Mouse (Mus musculus) embryo, embryonic 11 days (tissue): Measurements from ENCODE around the gene Id2.

Source experiments
- DNase-seq: peaks from one replicate; pipeline ENCODE4 v3.0.0-alpha.2; 2015

The Id2 gene

GRCm38 (mm10) chr12:25097052-25097209 is at the start of gene Id2:
Gene Id2 (minus strand): TSS chr12:25097140.
- no peak for DNase-seq

GRCm38 (mm10) chr12:25145344-25145698 is 48.4 kb upstream of the Id2 start:
- no peak for DNase-seq

- DNase-seq, result no peak
These were observed 47.8 kb upstream of the Id2 start for GRCm38 (mm10) chr12:25144591-25145343.

GRCm38 (mm10) chr12:25143492-25143891 is 46.6 kb upstream of the Id2 start:
- no peak for DNase-seq

GRCm38 (mm10) chr12:25142251-25142650 is 45.3 kb upstream of the Id2 start:
- DNase-seq, result no peak

- DNase-seq, result no peak
These were observed 44.4 kb upstream of the Id2 start for GRCm38 (mm10) chr12:25141311-25141710.

GRCm38 (mm10) chr12:25140115-25140514 is 43.2 kb upstream of the Id2 start:
- DNase-seq, result no peak

- no peak for DNase-seq
These were observed 41.7 kb upstream of the Id2 start for GRCm38 (mm10) chr12:25138616-25139015.

GRCm38 (mm10) chr12:25132046-25132445 is 35.1 kb upstream of the Id2 start:
- no peak for DNase-seq

- no peak for DNase-seq
These were observed 30.7 kb upstream of the Id2 start for GRCm38 (mm10) chr12:25127629-25128028.

GRCm38 (mm10) chr12:25126228-25126627 is 29.3 kb upstream of the Id2 start:
- DNase-seq, result no peak

GRCm38 (mm10) chr12:25125239-25125776 is 28.4 kb upstream of the Id2 start:
- peak; percentile 60 for DNase-seq

GRCm38 (mm10) chr12:25124431-25125238 is 27.7 kb upstream of the Id2 start:
- DNase-seq, result peak; percentile 90

- no peak for DNase-seq
These were observed 23.8 kb upstream of the Id2 start for GRCm38 (mm10) chr12:25120753-25121152.

GRCm38 (mm10) chr12:25119278-25119677 is 22.3 kb upstream of the Id2 start:
- DNase-seq, result peak; percentile 41

- DNase-seq, result no peak
These were observed 21.0 kb upstream of the Id2 start for GRCm38 (mm10) chr12:25117856-25118511.

GRCm38 (mm10) chr12:25116126-25116525 is 19.2 kb upstream of the Id2 start:
- DNase-seq, result no peak

- DNase-seq, result no peak
These were observed 17.5 kb upstream of the Id2 start for GRCm38 (mm10) chr12:25114426-25114825.

- no peak for DNase-seq
These were observed 16.4 kb upstream of the Id2 start for GRCm38 (mm10) chr12:25113357-25113756.

GRCm38 (mm10) chr12:25112806-25113205 is 15.9 kb upstream of the Id2 start:
- DNase-seq, result no peak

GRCm38 (mm10) chr12:25110682-25111078 is 13.7 kb upstream of the Id2 start:
- no peak for DNase-seq

- DNase-seq, result no peak
These were observed 13.2 kb upstream of the Id2 start for GRCm38 (mm10) chr12:25109971-25110681.

GRCm38 (mm10) chr12:25108865-25109264 is 11.9 kb upstream of the Id2 start:
- no peak for DNase-seq
